Mouse (Mus musculus): Measurements from ENCODE around the gene Iqcn. TPM values are rescaled to one million over a fixed set of nuclear protein-coding genes. Genes with fewer than 3 reads are reported as not detected.

Iqcn gene
- polyA plus RNA-seq, 1 experiment from 2014 or later, result 0.13 TPM

GRCm38 (mm10) chr8:70754043-70754870 is 51.0 kb downstream of the Iqcn start, which contains the start of gene Rab3a:
Gene Rab3a, plus strand, starts transcription at chr8:70754679.
- Histone ChIP-seq H3K4me1 (peaks cover 45% of the 10 kb centered on the region), H3K4me3 (peak within 1 kb of the TSS; percentile 74), H3K27ac (replicated peaks) (peak within 1 kb of the TSS; percentile 89), H3K27me3 (no peaks in the 10 kb centered on the region), H3K9ac (replicated peaks) (peak within 1 kb of the TSS; percentile 90), H3K4me2 (replicated peaks) (peak within 1 kb of the TSS; percentile 89), H3K9me3 (no peaks in the 10 kb centered on the region), H3K36me3 (peaks cover 23% of the 10 kb centered on the region)
- peak; percentile 98 for ATAC-seq (replicated peaks)
- 8% methylated on average over 37 of the region's 37 CpGs for WGBS

DNA sequence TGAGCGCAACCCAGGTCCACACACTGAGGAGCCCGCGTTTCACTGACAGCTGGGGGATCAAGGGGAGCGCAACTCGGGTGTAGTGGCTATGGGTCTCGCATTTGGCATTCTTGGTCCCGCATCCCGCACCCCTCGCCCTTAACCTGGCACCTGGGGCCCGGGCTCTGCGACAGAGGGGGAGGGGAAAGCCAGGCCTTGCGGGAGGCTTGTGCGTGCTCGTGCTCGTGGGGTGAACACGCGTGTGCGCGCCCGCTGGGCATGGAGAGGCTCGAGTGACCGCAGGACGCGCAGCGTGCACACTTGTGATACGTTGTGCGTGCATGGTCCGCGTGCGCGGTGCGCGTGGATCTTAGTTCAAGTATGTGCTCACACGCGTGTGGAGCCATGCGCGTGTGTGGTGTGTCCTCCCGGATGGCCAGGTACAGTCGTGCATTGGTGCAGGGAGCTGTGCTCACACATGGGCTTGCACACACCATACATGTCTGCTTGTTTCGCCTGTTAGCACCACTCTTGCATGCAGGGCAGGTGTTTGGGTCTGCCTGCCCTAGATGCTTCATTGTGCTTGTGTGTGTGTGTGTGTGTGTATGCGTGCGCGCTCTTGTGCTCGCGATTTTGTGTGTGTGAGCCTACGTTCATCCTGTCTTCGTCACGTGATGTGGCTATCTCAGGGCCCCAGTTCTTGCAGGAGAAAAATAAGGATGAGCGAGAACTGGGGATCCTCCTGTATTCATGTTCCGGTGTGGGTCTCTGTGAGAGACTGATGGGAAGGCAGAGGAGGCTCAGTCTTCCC is 51.8 kb downstream of the Iqcn start:
- Histone ChIP-seq H3K27me3 (no peaks in the 10 kb centered on the region), H3K4me2 (replicated peaks) (peak overlapping the region; percentile 89), H3K9me3 (no peaks in the 10 kb centered on the region), H3K9ac (replicated peaks) (peak overlapping the region; percentile 90), H3K4me3 (peak overlapping the region; percentile 74), H3K4me1 (peaks cover 53% of the 10 kb centered on the region), H3K27ac (replicated peaks) (peak overlapping the region; percentile 89), H3K36me3 (peaks cover 23% of the 10 kb centered on the region)
- peak; percentile 39 for ATAC-seq (replicated peaks)
- 13% methylated on average over 50 of the region's 50 CpGs for WGBS

GRCm38 (mm10) chr8:70755661-70756475 is 52.6 kb downstream of the Iqcn start:
- Histone ChIP-seq H3K9ac (replicated peaks) (peak overlapping the region; percentile 90), H3K4me3 (peak overlapping the region; percentile 74), H3K36me3 (peaks cover 23% of the 10 kb centered on the region), H3K4me1 (peaks cover 57% of the 10 kb centered on the region), H3K27me3 (no peaks in the 10 kb centered on the region), H3K4me2 (replicated peaks) (peak overlapping the region; percentile 89), H3K27ac (replicated peaks) (peak overlapping the region; percentile 89), H3K9me3 (no peaks in the 10 kb centered on the region)
- WGBS, result 87% methylated on average over 24 of the region's 24 CpGs
- ATAC-seq (replicated peaks), result no peak

DNA sequence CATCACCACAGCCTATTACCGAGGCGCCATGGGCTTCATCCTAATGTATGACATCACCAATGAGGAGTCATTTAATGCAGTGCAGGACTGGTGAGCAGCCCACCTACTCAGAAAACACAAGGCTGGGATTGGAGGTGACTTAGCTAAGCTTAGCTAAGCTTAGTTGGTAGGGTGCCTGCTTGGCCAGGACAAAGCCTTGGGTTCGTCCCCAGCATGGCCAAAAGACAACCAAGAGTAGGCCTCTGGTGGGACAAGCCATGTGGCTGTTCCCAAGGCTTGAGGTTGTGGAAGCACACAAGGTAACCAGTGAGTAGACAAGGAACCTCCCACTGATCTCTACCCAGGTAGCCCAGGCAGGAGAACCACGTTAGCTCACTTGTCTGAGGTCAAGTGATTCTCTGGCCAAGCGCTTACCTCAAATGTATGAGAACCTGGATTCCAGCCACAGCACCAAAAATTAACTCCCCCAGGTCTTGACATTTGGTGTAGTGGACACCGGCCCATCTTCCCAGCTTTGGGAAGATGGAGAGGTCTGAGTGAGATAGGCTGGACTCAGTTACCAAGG is 53.3 kb downstream of the Iqcn start:
- 92% methylated on average over 6 of the region's 6 CpGs for WGBS
- H3K27ac ChIP-seq (replicated peaks), result peak overlapping the region; percentile 82
- no peaks in the 10 kb centered on the region for H3K9me3 ChIP-seq
- H3K27me3 ChIP-seq, result no peaks in the 10 kb centered on the region
- H3K36me3 ChIP-seq, result peaks cover 23% of the 10 kb centered on the region
- peaks cover 62% of the 10 kb centered on the region for H3K4me1 ChIP-seq
- H3K4me3 ChIP-seq, result no peak overlapping the region
- H3K4me2 ChIP-seq (replicated peaks), result no peak overlapping the region
- no peak for ATAC-seq (replicated peaks)
- H3K9ac ChIP-seq (replicated peaks), result no peak overlapping the region

GRCm38 (mm10) chr8:70757523-70758307 is 54.5 kb downstream of the Iqcn start:
- Histone ChIP-seq H3K4me2 (replicated peaks) (no peak overlapping the region), H3K4me3 (no peak overlapping the region), H3K27me3 (no peaks in the 10 kb centered on the region), H3K9ac (replicated peaks) (no peak overlapping the region), H3K4me1 (peaks cover 62% of the 10 kb centered on the region), H3K36me3 (peaks cover 23% of the 10 kb centered on the region), H3K27ac (replicated peaks) (peak overlapping the region; percentile 82), H3K9me3 (no peaks in the 10 kb centered on the region)
- no peak for ATAC-seq (replicated peaks)
- 57% methylated on average over 22 of the region's 22 CpGs for WGBS

- Histone ChIP-seq H3K27me3 (no peaks in the 10 kb centered on the region), H3K27ac (replicated peaks) (peak overlapping the region; percentile 82), H3K9me3 (no peaks in the 10 kb centered on the region), H3K4me3 (no peak overlapping the region), H3K9ac (replicated peaks) (no peak overlapping the region), H3K4me1 (peaks cover 62% of the 10 kb centered on the region), H3K36me3 (peaks cover 23% of the 10 kb centered on the region), H3K4me2 (replicated peaks) (no peak overlapping the region)
- no peak for ATAC-seq (replicated peaks)
- 59% methylated on average over 7 of the region's 7 CpGs for WGBS
These were observed 55.0 kb downstream of the Iqcn start for GRCm38 (mm10) chr8:70758308-70758615.

GRCm38 (mm10) chr8:70758616-70759561 is 55.6 kb downstream of the Iqcn start:
- Histone ChIP-seq H3K27ac (replicated peaks) (peak overlapping the region; percentile 82), H3K9ac (replicated peaks) (no peak overlapping the region), H3K36me3 (peaks cover 23% of the 10 kb centered on the region), H3K9me3 (no peaks in the 10 kb centered on the region), H3K4me2 (replicated peaks) (peak overlapping the region; percentile 92; the same call in 1 of the 2 replicates), H3K4me3 (0 out of 2 replicates have a peak overlapping the region, but pooled peaks have one; percentile 69), H3K4me1 (peaks cover 62% of the 10 kb centered on the region), H3K27me3 (no peaks in the 10 kb centered on the region)
- WGBS, result 67% methylated on average over 19 of the region's 19 CpGs
- no peak for ATAC-seq (replicated peaks)

- H3K36me3 ChIP-seq, result peaks cover 23% of the 10 kb centered on the region
- peak overlapping the region; percentile 82 for H3K27ac ChIP-seq (replicated peaks)
- peak overlapping the region; percentile 77 for H3K9ac ChIP-seq (replicated peaks)
- no peaks in the 10 kb centered on the region for H3K27me3 ChIP-seq
- under 1% methylated on average over 22 of the region's 22 CpGs for WGBS
- no peaks in the 10 kb centered on the region for H3K9me3 ChIP-seq
- H3K4me2 ChIP-seq (replicated peaks), result peak overlapping the region; percentile 92
- peak overlapping the region; percentile 69 for H3K4me3 ChIP-seq
- peaks cover 56% of the 10 kb centered on the region for H3K4me1 ChIP-seq
- no peak for ATAC-seq (replicated peaks)
These were observed 57.1 kb downstream of the Iqcn start for GRCm38 (mm10) chr8:70760350-70760749.

GRCm38 (mm10) chr8:70760775-70761406 is 57.6 kb downstream of the Iqcn start, which contains the start of gene Mpv17l2:
Gene Mpv17l2, minus strand, starts transcription at chr8:70760946.
- under 1% methylated on average over 55 of the region's 55 CpGs for WGBS
- ATAC-seq (replicated peaks), result peak; percentile 95
- Histone ChIP-seq H3K4me2 (replicated peaks) (peak within 1 kb of the TSS; percentile 92), H3K27me3 (no peaks in the 10 kb centered on the region), H3K36me3 (peaks cover 23% of the 10 kb centered on the region), H3K4me1 (peaks cover 53% of the 10 kb centered on the region), H3K9me3 (no peaks in the 10 kb centered on the region), H3K9ac (replicated peaks) (peak within 1 kb of the TSS; percentile 77), H3K27ac (replicated peaks) (peak within 1 kb of the TSS; percentile 82), H3K4me3 (peak within 1 kb of the TSS; percentile 69)

- Histone ChIP-seq H3K27ac (replicated peaks) (no peak overlapping the region), H3K4me1 (peaks cover 52% of the 10 kb centered on the region), H3K4me2 (replicated peaks) (no peak overlapping the region), H3K36me3 (peaks cover 11% of the 10 kb centered on the region; the same call in 1 of the 2 replicates), H3K9ac (replicated peaks) (no peak overlapping the region), H3K27me3 (0 out of 2 replicates have a peak, but pooled peaks cover 5% of the 10 kb centered on the region), H3K4me3 (no peak overlapping the region), H3K9me3 (no peaks in the 10 kb centered on the region)
- WGBS, result 81% methylated on average over 1 of the region's 1 CpGs
- ATAC-seq (replicated peaks), result no peak
These were observed 58.9 kb downstream of the Iqcn start for GRCm38 (mm10) chr8:70762118-70762517.

Data from forebrain, embryonic 15.5 days (tissue).